Mouse (Mus musculus) midbrain, embryonic 16.5 days (tissue): ENCODE measurements around the gene Sgms1. TPM values are rescaled to one million over a fixed set of nuclear protein-coding genes. Genes with fewer than 3 reads are reported as not detected.

ENCODE experiments used
- ATAC-seq: fragments of 200-750 bp; cut with Nextera tagmentation; 2 replicates; pipeline ENCODE4 v1.8.0; 2017; ENCODE audit warnings: moderate TSS enrichment
- H3K27ac ChIP-seq: fragments of 300-500 bp; sonication (generic); 2 replicates; pipeline ENCODE4 v1.5.1; 2014; ENCODE audit warnings: mild to moderate bottlenecking, low read length, mixed read lengths
- H3K27me3 ChIP-seq: fragments of 300-500 bp; sonication (generic); 2 replicates; pipeline ENCODE4 v1.6.1; 2014; ENCODE audit warnings: low read depth, low read length, mixed read lengths; ENCODE audit not compliant: control insufficient read depth, insufficient read depth
- H3K36me3 ChIP-seq: fragments of 300-500 bp; sonication (generic); 2 replicates; pipeline ENCODE4 v1.6.1; 2014; ENCODE audit warnings: mild to moderate bottlenecking, low read length, moderate library complexity, mixed read lengths; ENCODE audit not compliant: control insufficient read depth, insufficient read depth
- H3K4me1 ChIP-seq: fragments of 300-500 bp; sonication (generic); 2 replicates; pipeline ENCODE4 v1.6.1; 2014; ENCODE audit warnings: mild to moderate bottlenecking, low read length, mixed read lengths; ENCODE audit not compliant: control insufficient read depth, insufficient read depth
- H3K4me2 ChIP-seq: fragments of 300-500 bp; sonication (generic); 2 replicates; pipeline ENCODE4 v1.6.1; 2014; ENCODE audit warnings: mild to moderate bottlenecking, low read length, mixed read lengths
- H3K4me3 ChIP-seq: fragments of 300-500 bp; sonication (generic); 2 replicates; pipeline ENCODE4 v1.5.1; 2014; ENCODE audit warnings: low read depth, mild to moderate bottlenecking, low read length, moderate library complexity, mixed read lengths
- H3K9ac ChIP-seq: fragments of 300-500 bp; sonication (generic); 2 replicates; pipeline ENCODE4 v1.6.1; 2014; ENCODE audit warnings: low read depth, low read length, mixed read lengths
- H3K9me3 ChIP-seq: fragments of 300-500 bp; sonication (generic); replicated peaks from 2 replicates; pipeline ENCODE4 v1.6.1; 2014; ENCODE audit warnings: mild to moderate bottlenecking, low read length, mixed read lengths; ENCODE audit not compliant: control insufficient read depth, poor library complexity, severe bottlenecking
- WGBS: fragments of 180-500 bp; shearing (Covaris S2); extraction: QIAGEN DNeasy Blood & Tissue Kit; methylation state at CpG from one replicate; pipeline ENCODE4 v1.1.7; 2014; 5-methylcytosine and 5-hydroxymethylcytosine counted together
- polyA plus RNA-seq: library from polyadenylated mRNA; unstranded; fragments of >200 nt; fragmentation: Nextera tagmentation; extraction: Ambion mirVana; gene quantifications from 2 replicates; pipeline ENCODE4 v1.2.1, GENCODE M21; 2015

Gene Sgms1
- polyA plus RNA-seq, 1 experiment from 2014 or later = 20.2 TPM

DNA sequence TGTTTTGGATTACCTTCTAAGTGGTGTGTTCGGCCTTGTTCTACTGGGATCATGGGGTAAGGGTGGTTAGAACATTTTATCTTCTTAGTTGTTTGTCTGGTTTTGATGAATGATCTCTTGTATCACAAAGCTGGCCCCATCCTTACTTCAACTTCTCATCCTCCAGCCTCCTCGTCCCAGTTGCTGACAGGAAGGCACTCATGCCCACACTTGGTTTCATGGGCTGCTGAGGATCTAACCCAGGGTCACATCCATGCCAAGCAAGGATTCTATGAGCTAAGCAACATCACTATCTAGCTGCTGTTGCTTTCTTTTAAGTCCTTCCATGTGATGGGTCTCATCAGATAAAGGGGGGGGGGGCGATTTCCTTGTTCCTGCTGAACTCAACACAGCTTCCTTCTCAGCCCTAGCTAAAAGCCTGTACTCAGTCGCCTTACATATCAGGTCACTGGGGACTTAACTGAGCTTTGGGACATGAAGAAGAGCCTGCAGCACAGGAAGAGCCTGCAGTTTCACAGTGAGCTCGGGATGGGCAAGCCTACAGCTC is 86.6 kb downstream of the Sgms1 start:
- 84% methylated on average over 5 of the region's 5 CpGs for WGBS
- no peaks in the 10 kb centered on the region for H3K4me1 ChIP-seq
- no peak overlapping the region for H3K4me2 ChIP-seq
- H3K9ac ChIP-seq = no peak overlapping the region
- ATAC-seq = no peak
- H3K27ac ChIP-seq = no peak overlapping the region
- H3K4me3 ChIP-seq = no peak overlapping the region
- H3K36me3 ChIP-seq = no peaks in the 10 kb centered on the region
- no peaks in the 10 kb centered on the region for H3K9me3 ChIP-seq
- no peaks in the 10 kb centered on the region for H3K27me3 ChIP-seq

GRCm38 (mm10) chr19:32301568-32301967 is 87.9 kb downstream of the Sgms1 start:
- no peaks in the 10 kb centered on the region for H3K9me3 ChIP-seq
- H3K27me3 ChIP-seq = no peaks in the 10 kb centered on the region
- no peak for ATAC-seq
- H3K4me3 ChIP-seq = no peak overlapping the region
- no peak overlapping the region for H3K4me2 ChIP-seq
- H3K27ac ChIP-seq = no peak overlapping the region
- no peaks in the 10 kb centered on the region for H3K4me1 ChIP-seq
- no peak overlapping the region for H3K9ac ChIP-seq
- H3K36me3 ChIP-seq = no peaks in the 10 kb centered on the region
- WGBS = 92% methylated on average over 3 of the region's 3 CpGs

GRCm38 (mm10) chr19:32298221-32298620 is 91.3 kb downstream of the Sgms1 start:
- no peak overlapping the region for H3K4me2 ChIP-seq
- H3K27me3 ChIP-seq = no peaks in the 10 kb centered on the region
- ATAC-seq = no peak
- H3K36me3 ChIP-seq = no peaks in the 10 kb centered on the region
- no peaks in the 10 kb centered on the region for H3K4me1 ChIP-seq
- no peak overlapping the region for H3K4me3 ChIP-seq
- WGBS = 82% methylated on average over 7 of the region's 7 CpGs
- no peaks in the 10 kb centered on the region for H3K9me3 ChIP-seq
- no peak overlapping the region for H3K27ac ChIP-seq
- H3K9ac ChIP-seq = no peak overlapping the region

DNA sequence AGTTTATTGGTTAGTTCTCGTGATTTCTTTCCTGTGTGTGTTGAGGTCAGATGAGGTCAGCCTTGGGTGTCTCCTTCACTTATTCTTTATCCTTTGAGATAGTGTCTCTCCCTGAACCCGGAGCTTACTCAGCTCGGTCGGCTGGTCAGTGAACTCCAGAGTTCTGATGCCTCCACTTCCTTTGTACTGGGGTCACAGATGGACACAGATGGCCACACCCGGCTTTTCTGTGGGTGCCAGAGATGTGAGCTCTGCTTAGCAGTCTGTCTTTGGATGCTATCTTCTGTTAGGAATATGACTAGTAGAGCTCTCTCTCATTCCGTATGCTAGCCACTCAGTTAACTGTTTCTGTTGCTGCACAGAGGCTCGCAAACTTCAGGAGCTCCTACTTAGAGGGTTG is 92.7 kb downstream of the Sgms1 start:
- H3K9ac ChIP-seq = no peak overlapping the region
- 92% methylated on average over 7 of the region's 7 CpGs for WGBS
- no peaks in the 10 kb centered on the region for H3K4me1 ChIP-seq
- H3K9me3 ChIP-seq = no peaks in the 10 kb centered on the region
- H3K4me3 ChIP-seq = no peak overlapping the region
- no peak for ATAC-seq
- H3K27me3 ChIP-seq = no peaks in the 10 kb centered on the region
- no peaks in the 10 kb centered on the region for H3K36me3 ChIP-seq
- H3K27ac ChIP-seq = no peak overlapping the region
- no peak overlapping the region for H3K4me2 ChIP-seq

DNA sequence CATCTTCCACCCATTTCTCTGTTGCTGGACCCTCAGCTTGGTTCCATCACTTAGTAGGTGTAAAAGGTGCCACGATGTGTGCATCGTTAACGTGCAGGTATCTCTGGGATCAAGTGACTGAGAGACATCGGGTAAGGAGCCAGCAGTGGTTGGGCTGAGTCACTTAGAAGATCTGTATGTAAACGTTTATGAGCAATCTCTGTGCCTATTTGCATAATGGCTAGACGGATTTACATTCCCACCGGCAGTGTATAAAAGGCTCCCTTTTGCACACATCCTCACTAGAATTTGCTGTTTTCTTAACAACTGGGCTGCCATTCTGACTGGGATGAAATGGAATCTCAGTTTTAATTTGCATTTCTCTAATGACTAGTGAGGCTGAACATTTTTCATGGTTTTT is 93.9 kb downstream of the Sgms1 start:
- Histone ChIP-seq H3K4me2 (no peak overlapping the region), H3K4me3 (no peak overlapping the region), H3K9ac (no peak overlapping the region), H3K36me3 (no peaks in the 10 kb centered on the region), H3K27me3 (no peaks in the 10 kb centered on the region), H3K9me3 (no peaks in the 10 kb centered on the region), H3K27ac (no peak overlapping the region), H3K4me1 (no peaks in the 10 kb centered on the region)
- ATAC-seq = no peak
- WGBS = 66% methylated on average over 7 of the region's 7 CpGs

DNA sequence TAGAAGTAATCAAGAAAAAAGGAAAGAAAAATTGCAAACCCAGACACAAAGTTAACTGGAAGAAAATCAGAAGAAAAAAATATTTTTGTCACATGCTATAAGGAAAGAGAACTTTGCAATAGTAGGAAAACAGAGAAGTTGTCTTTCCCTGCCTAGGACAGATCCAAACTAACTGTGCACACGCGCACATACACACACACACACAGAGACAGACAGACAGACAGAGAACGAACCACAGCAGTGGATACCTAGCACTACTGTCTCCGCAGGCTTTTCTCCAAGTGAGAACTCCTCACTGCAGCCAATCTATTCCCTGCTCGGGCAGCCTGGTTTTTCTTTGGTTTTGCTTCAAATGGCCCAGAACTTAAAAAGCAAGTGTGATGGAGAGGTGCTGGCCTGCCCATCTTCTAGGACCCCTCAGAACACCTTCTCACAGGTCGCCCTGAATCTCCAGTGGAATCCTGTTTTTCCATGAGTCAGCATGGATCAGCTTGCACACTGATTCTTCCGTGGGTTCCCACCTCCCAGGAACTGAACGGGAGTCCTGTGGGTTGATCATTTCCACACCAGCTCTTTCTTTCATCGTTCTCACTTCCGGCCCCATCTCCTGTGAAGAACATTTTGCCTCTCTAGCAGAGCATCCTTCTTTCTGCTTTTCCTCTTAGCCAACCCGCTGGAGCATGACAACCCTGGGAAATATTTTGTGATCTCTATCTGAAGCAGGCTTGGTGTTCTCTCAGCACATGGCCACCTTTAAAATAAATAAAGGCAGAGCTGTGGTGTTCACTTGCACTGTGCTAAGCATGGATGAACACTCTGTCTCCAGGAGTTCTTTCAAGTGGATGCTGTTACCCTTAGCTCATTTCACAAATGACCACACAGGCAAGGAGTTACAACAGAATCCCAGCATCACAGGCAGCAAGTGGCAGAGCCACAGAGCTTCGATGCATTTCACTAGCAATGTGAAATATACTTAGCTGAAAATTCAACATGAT is 96.4 kb downstream of the Sgms1 start:
- Histone ChIP-seq H3K4me3 (no peak overlapping the region), H3K4me1 (no peaks in the 10 kb centered on the region), H3K27ac (no peak overlapping the region), H3K27me3 (no peaks in the 10 kb centered on the region), H3K36me3 (no peaks in the 10 kb centered on the region), H3K9me3 (no peaks in the 10 kb centered on the region), H3K4me2 (no peak overlapping the region), H3K9ac (no peak overlapping the region)
- ATAC-seq = no peak
- 84% methylated on average over 12 of the region's 12 CpGs for WGBS

DNA sequence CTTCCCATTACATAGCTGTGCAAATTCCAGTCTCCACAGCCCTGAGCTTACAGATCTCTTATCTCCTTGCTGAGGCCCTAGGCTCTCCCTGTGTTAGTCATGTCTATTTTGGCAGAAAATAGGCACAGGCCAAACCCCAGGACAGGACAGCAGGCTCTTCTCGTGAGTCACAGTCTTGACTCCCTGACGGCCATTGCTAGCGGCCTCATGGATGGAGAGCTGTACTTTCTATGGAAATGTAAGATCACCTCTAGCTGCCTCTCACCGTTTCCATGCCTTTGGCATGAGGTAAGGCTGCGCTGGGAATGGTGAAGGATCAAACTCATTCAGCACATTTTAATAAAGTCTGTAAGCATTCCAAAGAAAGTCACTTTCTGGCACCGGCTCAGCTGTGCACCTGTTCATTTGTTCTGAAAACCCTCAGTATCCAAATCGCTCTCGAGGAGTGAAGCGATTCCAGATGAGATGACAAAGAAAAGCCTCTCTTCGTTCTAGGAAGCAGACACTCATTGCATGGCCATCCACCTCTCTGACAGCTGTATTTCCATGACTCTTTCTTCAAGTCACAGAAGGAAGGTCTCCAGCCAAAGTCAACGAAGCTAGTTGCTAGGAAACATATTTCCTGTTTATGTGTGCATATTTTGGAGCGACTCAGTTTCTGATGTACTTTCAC is 97.3 kb downstream of the Sgms1 start:
- H3K4me1 ChIP-seq = no peaks in the 10 kb centered on the region
- WGBS = 75% methylated on average over 12 of the region's 12 CpGs
- no peak overlapping the region for H3K27ac ChIP-seq
- H3K4me2 ChIP-seq = no peak overlapping the region
- no peak overlapping the region for H3K4me3 ChIP-seq
- ATAC-seq = no peak
- no peaks in the 10 kb centered on the region for H3K9me3 ChIP-seq
- H3K36me3 ChIP-seq = no peaks in the 10 kb centered on the region
- H3K9ac ChIP-seq = no peak overlapping the region
- no peaks in the 10 kb centered on the region for H3K27me3 ChIP-seq

DNA sequence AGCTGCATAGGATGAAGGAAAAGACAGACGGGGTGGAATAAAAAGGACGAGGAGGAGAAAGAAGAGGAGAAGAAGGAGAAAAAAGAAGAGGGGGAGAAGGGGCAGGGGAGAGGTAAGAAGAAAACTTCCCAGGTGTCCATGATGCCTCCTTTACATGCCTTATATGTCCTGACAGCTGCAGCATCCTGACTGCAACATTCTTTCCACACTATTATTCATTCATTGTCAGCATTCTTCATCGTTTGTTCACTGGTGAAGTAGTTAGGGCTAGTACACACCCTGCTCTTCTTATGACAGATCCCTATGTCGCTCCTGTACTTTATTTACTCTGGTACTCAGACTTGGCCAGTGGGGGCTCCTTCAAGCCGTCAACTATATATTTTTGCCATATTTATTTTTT is 98.4 kb downstream of the Sgms1 start:
- 92% methylated on average over 5 of the region's 5 CpGs for WGBS
- Histone ChIP-seq H3K4me3 (no peak overlapping the region), H3K4me1 (no peaks in the 10 kb centered on the region), H3K36me3 (no peaks in the 10 kb centered on the region), H3K9ac (no peak overlapping the region), H3K27ac (no peak overlapping the region), H3K4me2 (no peak overlapping the region), H3K27me3 (no peaks in the 10 kb centered on the region), H3K9me3 (no peaks in the 10 kb centered on the region)
- no peak for ATAC-seq

DNA sequence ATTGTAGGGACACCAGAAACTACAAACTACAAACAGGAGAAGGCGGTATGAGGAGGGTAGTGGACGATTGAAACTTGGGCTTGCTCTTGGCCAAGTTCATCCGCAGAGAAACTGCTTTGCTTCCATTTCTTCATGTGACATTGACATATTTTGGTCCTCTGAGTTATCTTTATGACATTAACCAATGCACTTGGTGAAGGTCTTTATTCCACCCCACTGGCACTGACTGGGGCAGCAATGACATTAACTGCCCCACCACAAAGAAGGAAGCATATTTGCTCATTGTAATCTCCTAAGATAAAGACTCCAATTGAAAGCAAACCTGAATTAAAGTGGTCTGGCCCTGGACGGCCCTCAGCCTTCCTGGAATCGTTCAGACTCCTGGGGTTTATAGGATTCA is 100.6 kb downstream of the Sgms1 start:
- H3K36me3 ChIP-seq = no peaks in the 10 kb centered on the region

More for the DNA sequence above, 100.6 kb downstream of the Sgms1 start:
- Histone ChIP-seq H3K9me3 (no peaks in the 10 kb centered on the region), H3K27ac (no peak overlapping the region), H3K9ac (no peak overlapping the region), H3K4me3 (no peak overlapping the region), H3K27me3 (no peaks in the 10 kb centered on the region), H3K4me2 (no peak overlapping the region), H3K4me1 (no peaks in the 10 kb centered on the region)
- 68% methylated on average over 5 of the region's 5 CpGs for WGBS
- no peak for ATAC-seq
